Mouse (Mus musculus) T-cell, adult 2 months (primary cell): ENCODE measurements around the gene Spns1.
"Not testable (repeated sequence)": the region's sequence is repeated elsewhere in the genome, so short reads cannot be mapped to it uniquely, and the experiment has no call there.

Source experiments
- DNase-seq: peaks from one replicate; pipeline ENCODE4 v3.0.0; 2022; ENCODE audit warnings: low spot score

Gene Spns1

DNA sequence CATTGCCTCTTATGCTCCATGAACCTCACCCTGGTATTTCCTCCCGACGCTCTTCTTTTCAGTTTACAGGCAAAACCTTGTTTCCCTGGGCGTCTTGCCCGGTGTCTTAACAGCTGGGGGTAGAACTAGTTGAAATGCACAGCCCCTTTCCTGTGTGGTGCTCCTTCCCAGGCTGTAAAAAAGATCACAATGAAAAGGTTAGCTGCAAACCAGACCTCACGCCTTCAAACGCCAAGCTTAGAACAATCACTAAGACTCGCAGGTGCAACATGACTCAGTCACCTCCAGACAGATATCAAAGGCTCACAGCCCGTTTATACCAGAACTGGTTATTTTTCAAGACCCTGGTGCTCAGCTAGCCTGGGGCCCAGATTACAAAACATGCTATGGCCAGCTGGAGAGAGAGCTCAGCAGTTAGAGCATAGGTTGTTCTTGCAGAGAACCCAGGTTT, 37.7 kb downstream of the Spns1 start:
- DNase-seq: peak; percentile 66

DNA sequence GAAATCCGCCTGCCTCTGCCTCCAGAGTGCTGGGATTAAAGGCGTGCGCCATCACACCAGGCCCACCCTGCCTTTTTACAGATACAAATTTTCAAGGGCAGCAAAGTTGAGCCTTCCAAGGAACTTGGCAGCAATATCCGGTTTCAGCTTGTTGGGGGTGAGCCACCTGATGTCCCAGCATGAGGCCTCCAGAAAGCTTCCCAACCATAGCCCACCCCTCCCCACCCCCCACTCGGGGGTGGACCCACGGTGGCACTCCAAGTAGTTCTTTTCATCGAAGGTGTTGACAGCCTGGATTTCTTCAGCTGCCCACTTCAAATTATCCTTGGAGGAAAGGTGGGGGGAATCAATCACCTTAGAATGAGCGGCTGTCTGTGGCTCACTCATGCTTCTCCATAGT, 38.3 kb downstream of the Spns1 start:
- DNase-seq: no peak

DNA sequence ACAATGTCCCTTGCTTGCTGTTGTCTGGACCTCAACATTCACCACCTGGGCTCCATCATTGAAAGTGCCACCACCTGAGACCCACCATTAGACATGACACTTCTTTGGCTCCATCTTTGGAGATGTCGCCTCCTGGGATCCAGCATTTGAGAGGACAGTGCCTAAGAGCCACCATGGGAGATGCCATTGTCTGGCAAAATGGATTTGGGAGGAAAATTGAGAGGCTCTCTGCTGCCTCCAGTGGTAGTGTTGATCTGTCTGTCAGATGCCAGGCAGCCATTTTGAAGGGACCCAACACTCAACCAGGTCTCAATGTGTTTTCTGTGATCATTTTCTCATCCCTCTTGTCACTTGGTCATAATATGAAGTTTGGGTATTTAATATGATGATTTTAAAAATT, 41.7 kb downstream of the Spns1 start:
- DNase-seq: no peak

DNA sequence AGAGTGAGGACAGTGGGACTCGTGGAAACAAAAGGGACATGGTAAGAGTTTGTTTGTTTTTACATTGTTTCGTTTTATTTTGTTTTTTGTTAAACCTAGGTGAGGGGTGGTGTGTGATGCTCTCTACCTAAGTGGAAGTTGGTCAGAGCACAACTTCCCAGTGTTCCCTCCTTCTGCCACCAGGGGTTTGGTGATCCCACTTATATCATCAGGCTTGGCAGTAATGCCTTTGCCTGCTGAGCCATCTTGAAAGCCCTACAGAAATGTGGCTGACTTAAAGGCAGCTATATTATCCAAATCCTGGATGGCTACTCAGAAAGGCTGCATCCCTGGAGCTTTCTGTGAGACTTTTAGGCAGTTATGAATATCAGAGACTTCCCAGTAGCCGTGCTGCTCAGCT, 44.6 kb downstream of the Spns1 start:
- no peak for DNase-seq

DNA sequence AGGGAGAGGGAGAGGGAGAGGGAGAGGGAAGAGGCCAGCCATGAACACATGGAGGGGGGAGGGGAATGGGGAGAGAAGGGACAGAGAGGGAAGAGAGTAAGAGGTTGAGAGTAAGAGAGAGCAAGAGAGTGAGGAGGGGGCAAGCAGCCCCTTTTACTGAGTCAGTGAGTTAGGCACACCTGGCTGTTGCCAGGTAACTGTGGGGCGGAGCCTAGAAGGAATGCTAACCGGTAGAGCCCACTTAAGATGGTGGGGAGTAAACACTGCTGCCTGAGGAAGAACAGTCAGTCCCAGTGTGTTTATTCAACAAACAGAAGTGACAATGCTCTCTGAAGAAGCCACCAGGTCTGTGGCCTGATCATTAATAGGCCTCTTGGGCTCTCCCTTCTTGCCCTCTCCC, 46.6 kb downstream of the Spns1 start:
- no peak for DNase-seq

DNA sequence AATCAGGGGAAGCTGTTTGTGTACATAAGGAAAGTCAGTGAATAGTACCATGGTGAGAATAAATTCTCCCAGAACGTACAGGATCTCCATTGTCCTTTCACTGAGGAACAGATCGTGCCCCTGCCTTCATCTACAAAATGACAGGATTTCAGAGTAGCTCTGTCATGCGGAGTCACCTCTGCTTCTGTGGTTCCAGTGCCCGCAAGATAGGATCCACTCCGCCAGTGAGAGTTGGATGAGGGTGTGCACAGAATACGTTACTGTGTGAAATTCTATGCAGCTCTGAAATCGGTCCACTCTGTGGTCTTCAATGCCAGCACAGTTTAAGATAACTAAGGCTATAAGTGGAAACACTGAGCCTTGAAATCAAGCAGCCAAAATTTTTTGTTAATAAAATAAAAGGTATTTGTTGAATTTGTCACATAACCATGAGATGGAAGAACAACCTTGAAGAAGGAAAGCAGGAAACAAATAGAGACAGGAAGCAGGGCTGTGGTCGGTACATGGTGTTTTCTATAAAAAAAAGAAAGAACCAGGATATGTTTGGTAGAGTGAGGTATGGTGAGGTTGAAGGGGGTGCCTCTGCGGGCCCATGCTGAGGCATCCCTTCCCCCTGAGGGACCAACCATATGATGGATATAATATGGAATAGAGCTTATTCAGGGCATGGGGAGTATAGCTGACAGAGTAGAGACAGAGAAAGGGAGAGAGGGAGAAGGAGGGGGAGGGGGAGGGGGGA, 47.2 kb downstream of the Spns1 start:
- peak; percentile 59 for DNase-seq

DNA sequence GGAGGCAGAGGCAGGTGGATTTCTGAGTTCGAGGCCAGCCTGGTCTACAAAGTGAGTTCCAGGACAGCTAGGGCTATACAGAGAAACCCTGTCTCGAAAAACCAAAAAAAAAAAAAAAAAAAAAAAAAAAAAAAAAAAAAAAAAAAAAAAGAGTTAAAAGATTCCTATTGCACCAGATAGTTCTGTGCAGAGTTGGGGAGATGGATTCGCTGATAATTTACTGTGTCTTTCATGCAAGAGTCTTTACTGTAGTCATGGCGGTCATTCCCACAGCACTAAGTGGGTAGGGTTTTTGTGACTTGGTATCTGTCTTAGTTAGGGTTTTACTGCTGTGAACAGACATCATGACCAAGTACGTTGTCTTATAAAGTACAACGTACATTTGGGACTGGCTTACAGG, 48.4 kb downstream of the Spns1 start:
- not testable (repeated sequence) for DNase-seq

DNA sequence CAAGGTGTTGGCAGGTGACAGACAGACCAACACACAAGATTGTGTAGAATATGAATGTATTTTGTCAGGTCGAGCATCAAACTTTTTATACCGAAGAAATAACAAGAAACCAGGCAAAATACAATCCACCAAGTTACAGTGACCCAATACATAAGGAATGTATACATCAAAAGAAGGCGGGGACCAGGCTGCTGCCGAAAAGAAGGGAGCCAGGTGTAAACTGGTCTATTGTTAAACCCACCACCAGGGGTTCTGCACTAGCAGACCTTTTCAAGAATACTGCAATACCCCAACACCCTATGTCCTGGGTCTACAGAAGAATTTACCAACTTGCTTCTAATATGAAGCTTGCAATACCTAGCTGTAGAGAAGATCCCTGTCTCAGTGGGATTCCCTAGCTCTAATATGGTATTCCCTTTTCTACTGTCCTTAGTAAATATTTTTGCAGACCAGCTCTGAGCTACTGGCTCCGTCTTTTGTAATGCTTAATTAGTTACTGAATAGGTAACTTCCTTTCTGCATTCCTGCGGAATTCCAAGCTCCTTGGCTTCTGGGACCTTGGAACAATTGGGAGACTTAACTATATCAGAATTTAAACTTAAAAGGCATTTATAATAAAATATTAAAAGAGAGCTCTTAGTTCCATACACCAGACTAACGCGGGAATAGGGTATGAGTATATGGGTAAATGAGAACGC, 51.5 kb downstream of the Spns1 start:
- DNase-seq: not testable (repeated sequence)

DNA sequence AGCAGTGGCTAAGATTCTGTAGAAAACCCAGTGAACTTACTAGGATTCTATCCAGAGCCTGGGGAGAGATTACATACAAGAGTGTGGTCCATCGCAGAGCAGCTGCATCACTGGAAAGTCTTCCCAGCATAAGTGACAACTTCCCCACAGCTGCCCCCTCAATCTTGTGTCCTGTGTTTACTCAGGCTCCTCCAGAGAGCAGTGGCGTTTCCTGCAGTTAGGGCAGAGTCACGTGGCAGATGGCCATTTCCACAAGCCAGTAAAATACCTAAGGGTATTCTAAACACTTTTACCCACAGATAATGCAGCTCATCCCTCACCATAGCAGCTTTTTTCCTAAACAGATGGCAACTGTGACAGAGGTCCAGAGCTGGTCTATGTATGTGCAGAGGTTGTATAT, 52.5 kb downstream of the Spns1 start:
- DNase-seq: no peak

DNA sequence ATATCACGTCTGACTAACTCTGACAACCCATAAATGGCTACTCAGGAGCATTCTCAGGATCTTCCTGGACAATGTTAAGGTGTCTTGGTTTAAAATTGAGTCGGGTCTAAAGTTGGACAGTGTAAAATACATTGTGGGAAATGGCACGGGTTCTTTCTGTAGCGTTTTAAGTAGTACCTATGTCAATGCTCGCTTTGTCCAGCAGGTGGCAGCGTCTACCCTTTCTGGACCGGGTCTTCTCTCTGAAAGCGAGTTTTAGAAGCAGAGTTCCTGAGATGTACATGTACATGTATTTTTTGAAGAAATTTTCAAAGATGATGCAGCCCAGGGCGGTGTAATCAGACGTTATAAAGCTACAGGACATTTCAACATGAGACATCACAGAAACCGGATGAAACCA, 53.5 kb downstream of the Spns1 start:
- DNase-seq: peak; percentile 82
